Mouse (Mus musculus): ENCODE measurements at regions not wholly inside any gene's neighbourhood (a gene's known extent, or its start where the extent isn't known, plus 50 kb on each side); places are given as distances from the start of the nearest gene placed in this dataset.

GRCm38 (mm10) chr12:109662179-109662578, 62.0 kb upstream of the Rtl1 start:
- DNase-seq (ENCODE audit: low spot score), result no peak
- peaks cover 2% of the 10 kb centered on the region; the same call in 1 of the 2 replicates for H3K36me3 ChIP-seq (replicated peaks; ENCODE audit: control insufficient read depth, insufficient read depth, low read depth, low read length)
- H3K9ac ChIP-seq (replicated peaks; ENCODE audit: low read length), result no peak overlapping the region
- H3K9me3 ChIP-seq (replicated peaks; ENCODE audit: control insufficient read depth, low read length), result no peaks in the 10 kb centered on the region
- H3K4me2 ChIP-seq (ENCODE audit: low read depth, low read length), result no peak overlapping the region
- no peak overlapping the region for H3K4me3 ChIP-seq (ENCODE audit: low read depth, low read length)
- no peak overlapping the region for H3K27ac ChIP-seq (replicated peaks; ENCODE audit: low read depth, low read length)
- ATAC-seq (replicated peaks; ENCODE audit: insufficient number of reproducible peaks, low FRiP score, low TSS enrichment, low read depth), result no peak
- H3K27me3 ChIP-seq (ENCODE audit: control insufficient read depth, insufficient read depth, low read length), result no peaks in the 10 kb centered on the region
- WGBS, result 81% methylated on average over 2 of the region's 2 CpGs
- H3K4me1 ChIP-seq (ENCODE audit: control insufficient read depth, insufficient read depth, low read length), result no peaks in the 10 kb centered on the region

- H3K4me2 ChIP-seq (ENCODE audit: low read depth, low read length), result no peak overlapping the region
- ATAC-seq (replicated peaks; ENCODE audit: insufficient number of reproducible peaks, low FRiP score, low TSS enrichment, low read depth) (no peak), DNase-seq (ENCODE audit: low spot score) (no peak)
- H3K9ac ChIP-seq (replicated peaks; ENCODE audit: low read length), result no peak overlapping the region
- no peaks in the 10 kb centered on the region for H3K27me3 ChIP-seq (ENCODE audit: control insufficient read depth, insufficient read depth, low read length)
- no peaks in the 10 kb centered on the region for H3K9me3 ChIP-seq (replicated peaks; ENCODE audit: control insufficient read depth, low read length)
- WGBS, result 82% methylated on average over 4 of the region's 4 CpGs
- no peaks in the 10 kb centered on the region for H3K4me1 ChIP-seq (ENCODE audit: control insufficient read depth, insufficient read depth, low read length)
- H3K4me3 ChIP-seq (ENCODE audit: low read depth, low read length), result no peak overlapping the region
- H3K36me3 ChIP-seq (replicated peaks; ENCODE audit: control insufficient read depth, insufficient read depth, low read depth, low read length), result no peaks in the 10 kb centered on the region
- H3K27ac ChIP-seq (replicated peaks; ENCODE audit: low read depth, low read length), result no peak overlapping the region
These were observed 74.6 kb upstream of the Rtl1 start for GRCm38 (mm10) chr12:109674766-109675165.

GRCm38 (mm10) chr12:109694046-109694445, 93.9 kb upstream of the Rtl1 start:
- H3K4me2 ChIP-seq (ENCODE audit: low read depth, low read length), result no peak overlapping the region
- no peaks in the 10 kb centered on the region for H3K4me1 ChIP-seq (ENCODE audit: control insufficient read depth, insufficient read depth, low read length)
- 93% methylated on average over 4 of the region's 4 CpGs for WGBS
- ATAC-seq (replicated peaks; ENCODE audit: insufficient number of reproducible peaks, low FRiP score, low TSS enrichment, low read depth) (no peak), DNase-seq (ENCODE audit: low spot score) (no peak)
- H3K4me3 ChIP-seq (ENCODE audit: low read depth, low read length), result no peak overlapping the region
- H3K9ac ChIP-seq (replicated peaks; ENCODE audit: low read length), result no peak overlapping the region
- no peaks in the 10 kb centered on the region for H3K9me3 ChIP-seq (replicated peaks; ENCODE audit: control insufficient read depth, low read length)
- no peaks in the 10 kb centered on the region for H3K27me3 ChIP-seq (ENCODE audit: control insufficient read depth, insufficient read depth, low read length)
- no peaks in the 10 kb centered on the region; the same call in 1 of the 2 replicates for H3K36me3 ChIP-seq (replicated peaks; ENCODE audit: control insufficient read depth, insufficient read depth, low read depth, low read length)
- H3K27ac ChIP-seq (replicated peaks; ENCODE audit: low read depth, low read length), result no peak overlapping the region

- DNase-seq (ENCODE audit: low spot score) (no peak), ATAC-seq (replicated peaks; ENCODE audit: insufficient number of reproducible peaks, low FRiP score, low TSS enrichment, low read depth) (no peak)
- H3K9ac ChIP-seq (replicated peaks; ENCODE audit: low read length), result no peak overlapping the region
- H3K9me3 ChIP-seq (replicated peaks; ENCODE audit: control insufficient read depth, low read length), result no peaks in the 10 kb centered on the region
- H3K36me3 ChIP-seq (replicated peaks; ENCODE audit: control insufficient read depth, insufficient read depth, low read depth, low read length), result no peaks in the 10 kb centered on the region; the same call in 1 of the 2 replicates
- 89% methylated on average over 5 of the region's 5 CpGs for WGBS
- no peak overlapping the region for H3K4me2 ChIP-seq (ENCODE audit: low read depth, low read length)
- no peaks in the 10 kb centered on the region for H3K4me1 ChIP-seq (ENCODE audit: control insufficient read depth, insufficient read depth, low read length)
- no peaks in the 10 kb centered on the region for H3K27me3 ChIP-seq (ENCODE audit: control insufficient read depth, insufficient read depth, low read length)
- H3K27ac ChIP-seq (replicated peaks; ENCODE audit: low read depth, low read length), result no peak overlapping the region
- no peak overlapping the region for H3K4me3 ChIP-seq (ENCODE audit: low read depth, low read length)
These were observed 94.8 kb upstream of the Rtl1 start for GRCm38 (mm10) chr12:109694801-109695430.

GRCm38 (mm10) chr12:109706820-109707219, 106.7 kb upstream of the Rtl1 start:
- no peaks in the 10 kb centered on the region for H3K4me1 ChIP-seq (ENCODE audit: control insufficient read depth, insufficient read depth, low read length)
- no peak overlapping the region for H3K9ac ChIP-seq (replicated peaks; ENCODE audit: low read length)
- H3K4me3 ChIP-seq (ENCODE audit: low read depth, low read length), result no peak overlapping the region
- H3K27ac ChIP-seq (replicated peaks; ENCODE audit: low read depth, low read length), result no peak overlapping the region
- no peaks in the 10 kb centered on the region for H3K9me3 ChIP-seq (replicated peaks; ENCODE audit: control insufficient read depth, low read length)
- H3K27me3 ChIP-seq (ENCODE audit: control insufficient read depth, insufficient read depth, low read length), result no peaks in the 10 kb centered on the region
- ATAC-seq (replicated peaks; ENCODE audit: insufficient number of reproducible peaks, low FRiP score, low TSS enrichment, low read depth) (no peak), DNase-seq (ENCODE audit: low spot score) (no peak)
- H3K4me2 ChIP-seq (ENCODE audit: low read depth, low read length), result no peak overlapping the region
- 84% methylated on average over 3 of the region's 6 CpGs for WGBS
- no peaks in the 10 kb centered on the region for H3K36me3 ChIP-seq (replicated peaks; ENCODE audit: control insufficient read depth, insufficient read depth, low read depth, low read length)

- no peak for DNase-seq (ENCODE audit: low spot score)
- Histone ChIP-seq H3K4me2 (ENCODE audit: low read depth, low read length) (no peak overlapping the region), H3K9ac (replicated peaks; ENCODE audit: low read length) (no peak overlapping the region), H3K9me3 (replicated peaks; ENCODE audit: control insufficient read depth, low read length) (no peaks in the 10 kb centered on the region), H3K27me3 (ENCODE audit: control insufficient read depth, insufficient read depth, low read length) (no peaks in the 10 kb centered on the region), H3K4me3 (ENCODE audit: low read depth, low read length) (no peak overlapping the region), H3K27ac (replicated peaks; ENCODE audit: low read depth, low read length) (no peak overlapping the region), H3K36me3 (replicated peaks; ENCODE audit: control insufficient read depth, insufficient read depth, low read depth, low read length) (no peaks in the 10 kb centered on the region), H3K4me1 (ENCODE audit: control insufficient read depth, insufficient read depth, low read length) (no peaks in the 10 kb centered on the region)
- no peak for ATAC-seq (replicated peaks; ENCODE audit: insufficient number of reproducible peaks, low FRiP score, low TSS enrichment, low read depth)
- 91% methylated on average over 5 of the region's 5 CpGs for WGBS
These were observed 109.5 kb upstream of the Rtl1 start for GRCm38 (mm10) chr12:109709661-109710060.

GRCm38 (mm10) chr12:109711392-109711791, 111.3 kb upstream of the Rtl1 start:
- no peaks in the 10 kb centered on the region for H3K9me3 ChIP-seq (replicated peaks; ENCODE audit: control insufficient read depth, low read length)
- H3K27me3 ChIP-seq (ENCODE audit: control insufficient read depth, insufficient read depth, low read length), result no peaks in the 10 kb centered on the region
- H3K27ac ChIP-seq (replicated peaks; ENCODE audit: low read depth, low read length), result no peak overlapping the region
- no peaks in the 10 kb centered on the region for H3K36me3 ChIP-seq (replicated peaks; ENCODE audit: control insufficient read depth, insufficient read depth, low read depth, low read length)
- no peak overlapping the region for H3K4me3 ChIP-seq (ENCODE audit: low read depth, low read length)
- WGBS, result 90% methylated on average over 5 of the region's 5 CpGs
- no peak for DNase-seq (ENCODE audit: low spot score)
- no peak overlapping the region for H3K4me2 ChIP-seq (ENCODE audit: low read depth, low read length)
- H3K9ac ChIP-seq (replicated peaks; ENCODE audit: low read length), result no peak overlapping the region
- ATAC-seq (replicated peaks; ENCODE audit: insufficient number of reproducible peaks, low FRiP score, low TSS enrichment, low read depth), result no peak
- H3K4me1 ChIP-seq (ENCODE audit: control insufficient read depth, insufficient read depth, low read length), result no peaks in the 10 kb centered on the region

- Histone ChIP-seq H3K9me3 (replicated peaks; ENCODE audit: control insufficient read depth, low read length) (no peaks in the 10 kb centered on the region), H3K36me3 (replicated peaks; ENCODE audit: control insufficient read depth, insufficient read depth, low read depth, low read length) (no peaks in the 10 kb centered on the region), H3K4me2 (ENCODE audit: low read depth, low read length) (no peak overlapping the region), H3K4me1 (ENCODE audit: control insufficient read depth, insufficient read depth, low read length) (no peaks in the 10 kb centered on the region), H3K9ac (replicated peaks; ENCODE audit: low read length) (no peak overlapping the region), H3K27ac (replicated peaks; ENCODE audit: low read depth, low read length) (no peak overlapping the region), H3K4me3 (ENCODE audit: low read depth, low read length) (no peak overlapping the region), H3K27me3 (ENCODE audit: control insufficient read depth, insufficient read depth, low read length) (no peaks in the 10 kb centered on the region)
- 93% methylated on average over 7 of the region's 7 CpGs for WGBS
- no peak for ATAC-seq (replicated peaks; ENCODE audit: insufficient number of reproducible peaks, low FRiP score, low TSS enrichment, low read depth)
- DNase-seq (ENCODE audit: low spot score), result no peak
These were observed 111.8 kb upstream of the Rtl1 start for GRCm38 (mm10) chr12:109711946-109712345.
